Mouse (Mus musculus) heart, postnatal 10 days (tissue): Measurements from ENCODE around the gene Map1lc3b. TPM values are rescaled to one million over a fixed set of nuclear protein-coding genes. Genes with fewer than 3 reads are reported as not detected.
"Not testable (repeated sequence)": the region's sequence is repeated elsewhere in the genome, so short reads cannot be mapped to it uniquely, and the experiment has no call there.

Experiments used
- DNase-seq, 2 experiments: peaks; one replicate each; pipeline ENCODE4 v3.0.0; 2021
- intact Hi-C: fragments of 180-260 bp; cut with DNase I; formaldehyde crosslinking; loops from one replicate; pipeline ENCODE4 v1.15.1; 2025
- total RNA-seq, 2 experiments: library from RNA; stranded (reverse); gene quantifications; 2 replicates each; pipeline ENCODE4 v1.2.3; 2021

The Map1lc3b gene
- total RNA-seq, 2 experiments from 2014 or later: 181 to 187 TPM

- intact Hi-C loops: no loop called here
- DNase-seq: no peak
Observed at GRCm38 (mm10) chr8:121570801-121571200, 19.4 kb upstream of the Map1lc3b start.

- no peak for DNase-seq
- intact Hi-C loops: no loop called here
Observed at GRCm38 (mm10) chr8:121572121-121572520, 18.0 kb upstream of the Map1lc3b start.

DNA sequence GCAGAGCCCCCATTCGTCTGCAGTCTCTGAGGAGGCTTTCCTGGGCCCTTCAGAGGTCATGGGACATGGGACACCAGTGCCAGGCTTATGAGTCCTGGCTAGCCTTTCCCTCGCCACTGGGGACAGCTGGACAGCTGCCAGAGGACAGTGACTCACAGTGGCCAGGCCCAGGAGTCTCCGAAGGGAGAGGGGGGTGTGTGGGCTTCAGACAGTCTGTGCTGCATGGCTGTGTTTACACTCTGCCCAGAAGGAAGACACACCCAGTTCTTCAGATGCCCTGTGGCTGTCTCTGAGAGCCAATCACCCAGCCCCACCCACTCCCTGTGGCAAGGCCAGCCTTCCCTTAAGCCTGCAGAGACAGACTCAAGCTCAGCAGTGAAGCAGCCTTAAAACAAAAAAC, 16.9 kb upstream of the Map1lc3b start:
- DNase-seq: peak; percentile 81 to 83
- intact Hi-C loops: loop anchor here (1.0 kb wide), 1 partner anchor 10 kb away; no protein-coding TSS in a partner anchor

- no peak for DNase-seq
- intact Hi-C loops: no loop called here
Observed at GRCm38 (mm10) chr8:121575661-121576060, 14.5 kb upstream of the Map1lc3b start.

DNA sequence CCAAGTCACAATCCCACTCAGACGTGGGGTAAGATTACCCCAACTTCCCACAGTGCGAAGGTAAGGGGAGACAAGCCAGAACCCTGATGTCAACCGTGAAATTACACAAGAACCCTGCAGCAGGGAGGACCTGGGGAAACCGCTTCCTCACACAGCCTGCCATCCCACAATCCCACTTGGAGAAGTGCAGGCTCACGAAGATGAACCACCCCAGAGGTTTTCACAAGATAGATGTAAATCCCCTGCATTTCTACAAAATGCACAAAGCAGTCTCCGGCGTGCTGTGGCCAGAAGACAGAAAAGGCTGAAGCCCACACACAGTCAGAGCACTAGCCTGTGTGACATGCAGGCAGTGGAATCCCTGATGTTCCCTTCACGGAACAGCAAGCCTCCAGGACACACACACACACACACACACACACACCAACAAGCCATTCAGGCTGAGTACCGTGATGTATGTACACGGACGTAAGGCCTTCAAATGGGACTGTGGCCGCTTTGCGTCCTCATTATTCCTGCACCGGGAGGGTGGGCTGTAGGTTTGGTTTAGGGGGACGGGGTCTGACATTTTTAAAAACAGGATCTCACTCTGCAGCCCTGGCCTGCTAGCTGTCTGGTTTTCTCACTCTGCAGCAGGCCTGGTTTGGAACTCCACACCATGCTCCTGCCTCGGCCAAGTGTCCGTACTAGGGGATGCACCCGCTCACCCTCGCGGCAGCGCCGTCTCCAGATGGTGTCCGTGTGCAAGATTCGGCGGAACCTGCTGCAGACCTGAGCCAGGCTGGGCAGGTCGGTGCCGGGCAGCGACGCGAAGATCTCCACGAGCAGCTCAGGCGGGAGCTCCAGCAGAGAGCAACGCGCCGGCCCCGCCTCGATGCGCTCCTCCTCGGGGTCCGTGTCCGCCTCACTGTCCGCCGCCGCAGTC, 12.1 kb upstream of the Map1lc3b start:
- peak in 1 of 2 experiments; percentile 46 for DNase-seq
- intact Hi-C loops: loop anchor here (2.0 kb wide), 1 partner anchor 15 kb away; no protein-coding TSS in a partner anchor

- intact Hi-C loops: loop anchor here (2.0 kb wide), 1 partner anchor 16 kb away; no protein-coding TSS in a partner anchor
- DNase-seq: peak; percentile 93 to 95
Observed at GRCm38 (mm10) chr8:121578676-121579451, 11.3 kb upstream of the Map1lc3b start, which contains the start of gene Fbxo31. Gene Fbxo31, minus strand, starts transcription at chr8:121578806.

DNA sequence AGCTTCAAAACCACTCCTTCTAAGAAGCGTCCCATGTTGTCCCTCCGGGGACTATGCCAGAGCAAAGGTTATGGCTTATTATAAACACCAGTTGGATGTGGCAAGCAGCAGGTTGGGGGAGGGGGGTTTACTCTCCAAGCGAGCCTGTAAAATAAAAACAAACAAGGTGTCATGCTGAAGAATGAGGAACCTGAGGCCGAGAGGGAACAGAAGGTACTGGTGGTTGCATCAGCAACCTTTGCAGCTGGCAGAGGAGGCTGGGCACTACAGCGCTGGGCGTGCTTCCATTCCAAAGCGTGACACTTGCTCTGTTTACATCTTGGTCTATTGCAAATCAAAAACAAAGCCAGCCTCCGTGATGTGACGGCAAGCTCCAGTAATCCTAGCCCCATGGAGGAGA, 9.7 kb upstream of the Map1lc3b start:
- intact Hi-C loops: loop anchor here (5.0 kb wide), 1 partner anchor 33 kb away; no protein-coding TSS in a partner anchor
- DNase-seq: no peak

DNA sequence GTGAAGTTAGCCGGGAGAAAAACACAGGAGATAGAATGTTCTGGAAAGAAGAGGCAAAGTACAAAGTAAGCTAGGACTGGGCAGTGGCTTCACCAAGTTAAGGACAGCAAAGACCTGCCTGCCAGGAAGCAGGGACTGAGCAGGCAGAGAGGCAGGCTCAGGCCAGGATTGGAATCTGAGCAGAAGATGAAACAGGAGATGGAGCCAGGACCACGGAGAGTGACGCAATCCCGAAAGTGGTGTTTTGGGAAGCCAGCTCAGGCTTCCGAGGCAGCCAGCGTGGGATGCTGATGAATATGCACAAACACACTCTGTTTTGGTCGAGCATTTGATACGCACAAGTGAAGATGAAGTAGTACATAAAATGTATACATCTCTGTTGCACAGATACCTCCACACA, 6.5 kb upstream of the Map1lc3b start:
- no peak for DNase-seq
- intact Hi-C loops: loop anchor here (5.0 kb wide), 1 partner anchor 36 kb away; no protein-coding TSS in a partner anchor

GRCm38 (mm10) chr8:121584730-121585129, 5.4 kb upstream of the Map1lc3b start:
- no peak for DNase-seq
- intact Hi-C loops: loop anchor here (5.0 kb wide), 1 partner anchor 37 kb away; no protein-coding TSS in a partner anchor

DNA sequence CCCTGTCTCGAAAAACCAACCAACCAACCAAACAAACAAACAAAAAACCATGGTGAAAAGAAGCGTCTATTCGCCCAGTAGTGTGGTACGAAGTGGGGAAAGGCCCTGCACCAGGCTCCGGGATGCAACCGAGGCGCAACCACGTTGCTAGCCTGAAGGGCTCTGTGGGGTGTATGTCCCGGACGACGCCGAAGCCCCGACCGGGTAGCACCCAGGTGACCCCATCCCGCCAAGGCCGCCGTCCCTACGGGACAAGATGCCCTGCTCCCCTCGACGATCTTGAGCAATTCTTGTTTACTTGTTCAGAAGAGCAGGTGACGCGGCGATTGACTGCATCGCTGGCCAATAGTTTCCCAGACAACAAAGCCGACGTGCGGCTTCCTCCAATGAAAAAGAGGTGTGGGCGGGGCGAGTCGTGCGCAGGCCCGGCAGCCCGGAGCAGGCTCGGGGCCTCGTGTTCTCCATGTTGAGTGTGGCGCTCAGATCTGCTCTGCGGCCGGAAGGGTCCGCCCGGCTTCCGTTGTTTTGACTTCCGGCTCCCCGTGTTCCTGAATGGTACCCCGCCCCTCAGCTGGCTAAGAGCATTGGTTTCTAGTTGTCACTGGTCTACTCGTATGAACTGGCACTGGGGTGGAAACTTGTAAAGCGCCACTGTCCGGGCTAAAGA, 4.9 kb upstream of the Map1lc3b start:
- DNase-seq: peak; percentile 100
- intact Hi-C loops: no loop called here

GRCm38 (mm10) chr8:121588750-121589149, 1.4 kb upstream of the Map1lc3b start:
- DNase-seq: no peak
- intact Hi-C loops: no loop called here

GRCm38 (mm10) chr8:121589205-121589726, 895 bp upstream of the Map1lc3b start:
- intact Hi-C loops: no loop called here

GRCm38 (mm10) chr8:121591178-121592066, 1.3 kb downstream of the Map1lc3b start:
- intact Hi-C loops: no loop called here
- peak; percentile 64 to 67 for DNase-seq

More at GRCm38 (mm10) chr8:121589205-121589726, 895 bp upstream of the Map1lc3b start:
- no peak for DNase-seq

DNA sequence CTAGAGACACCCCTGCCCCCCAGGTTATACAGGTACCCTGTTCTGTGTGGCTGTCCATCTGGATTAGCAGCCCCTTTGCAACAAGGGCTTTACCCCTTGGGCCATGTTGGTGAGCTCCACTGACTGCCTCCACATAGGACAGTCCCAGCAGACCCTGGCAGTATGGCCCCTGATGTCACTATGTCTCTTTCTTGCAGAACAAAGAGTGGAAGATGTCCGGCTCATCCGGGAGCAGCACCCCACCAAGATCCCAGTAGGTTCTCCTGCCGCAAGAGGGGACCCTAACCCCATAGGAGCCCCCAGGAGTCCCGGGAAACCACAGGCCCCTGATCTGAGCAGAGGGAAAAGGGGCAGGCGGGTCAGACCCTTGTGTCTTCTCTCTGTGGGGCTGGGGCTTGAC, 3.1 kb downstream of the Map1lc3b start:
- intact Hi-C loops: no loop called here
- DNase-seq: no peak

GRCm38 (mm10) chr8:121593983-121594382, 3.8 kb downstream of the Map1lc3b start:
- DNase-seq: peak; percentile 46 to 52
- intact Hi-C loops: no loop called here

- DNase-seq, intact Hi-C loops: not testable (repeated sequence)
Observed at GRCm38 (mm10) chr8:121597492-121597891, 7.3 kb downstream of the Map1lc3b start.

DNA sequence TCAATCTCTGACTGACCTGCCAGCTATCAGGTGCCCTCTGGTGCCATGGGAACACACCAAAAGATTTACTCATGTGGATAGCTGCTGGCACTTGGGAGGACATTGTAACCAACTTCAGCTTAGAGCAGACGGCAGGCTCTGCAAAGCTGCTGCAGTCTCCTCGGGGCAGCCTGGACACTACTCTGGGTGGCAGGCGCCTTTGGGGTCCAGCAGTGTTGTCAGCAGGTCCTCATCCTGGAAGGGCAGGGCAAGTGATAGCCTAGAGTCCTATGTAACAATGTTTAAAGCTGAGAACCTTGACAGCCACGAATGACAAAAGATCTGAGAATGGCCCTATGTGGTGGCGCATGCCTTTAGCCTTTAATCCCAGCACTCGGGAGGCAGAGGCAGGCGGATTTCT, 8.0 kb downstream of the Map1lc3b start:
- intact Hi-C loops: loop anchor here (2.0 kb wide), 1 partner anchor 51 kb away; no protein-coding TSS in a partner anchor
- DNase-seq: no peak

GRCm38 (mm10) chr8:121598892-121599291, 8.7 kb downstream of the Map1lc3b start:
- intact Hi-C loops: loop anchor here (2.0 kb wide), 1 partner anchor 52 kb away; no protein-coding TSS in a partner anchor
- DNase-seq: peak; percentile 88 to 91

- intact Hi-C loops: loop anchor here (2.0 to 10.0 kb wide), 3 partner anchors 53 to 245 kb away; partner anchors contain the start of gene Zcchc14
- no peak for DNase-seq
Observed at GRCm38 (mm10) chr8:121599842-121600241, 9.7 kb downstream of the Map1lc3b start.
